ENCODE assay signal across 8 mouse cellular contexts in genomic region chr11:79994271-79994988, GRCm38 (mm10). TPM values are rescaled to one million over a fixed set of nuclear protein-coding genes. Genes with fewer than 3 reads are reported as not detected.
DNase-seq lines count a peak whose midpoint lies in the region; ATAC-seq and TF ChIP-seq lines count a peak whose summit lies in the region.

No protein-coding gene starts in this region.

- H3K4me2 ChIP-seq in heart, embryonic 12.5 days = peak overlapping the region; percentile 64
- peak overlapping the region; percentile 69 for H3K4me2 ChIP-seq in forebrain, postnatal 0 days (ENCODE audit: low read depth)

- ATAC-seq in heart, embryonic 12.5 days (ENCODE audit: insufficient number of reproducible peaks, low FRiP score) = no peak
- ATAC-seq in forebrain, postnatal 0 days = no peak

- peak overlapping the region; percentile 91 for H3K9ac ChIP-seq in heart, embryonic 12.5 days
- H3K9ac ChIP-seq in ES-E14 (ENCODE audit: insufficient read depth, low read depth, low read length, poor library complexity, severe bottlenecking) = peak overlapping the region; percentile 52; the same call in 1 of the 2 replicates
- H3K9ac ChIP-seq in forebrain, postnatal 0 days = peak overlapping the region; percentile 67; the same call in 1 of the 2 replicates

- in situ Hi-C loops in ES-E14 (cut with MboI; ENCODE audit: low sequenced_read_pairs in 2 of 2, unreplicated experiment in 2 of 2) = no loop called here

- peaks cover 58% of the 10 kb centered on the region for H3K79me2 ChIP-seq in macrophage (ENCODE audit: inconsistent target)

- DNase-seq in heart, adult 9 months (ENCODE audit: low spot score in 2 of 2) = no peak
- no peak for DNase-seq in ES-E14 (ENCODE audit: low read depth, low spot score)
- no peak for DNase-seq in forebrain, postnatal 0 days
- DNase-seq in MN1 (ENCODE audit: low spot score) = no peak
- DNase-seq in ovary, postnatal 14 days (ENCODE audit: low spot score) = no peak
- no peak for DNase-seq in frontal cortex, postnatal 36 days (ENCODE audit: low spot score in 2 of 2)

- no peak overlapping the region for H3K27ac ChIP-seq in heart, embryonic 12.5 days (ENCODE audit: poor library complexity, severe bottlenecking)
- no peak overlapping the region for H3K27ac ChIP-seq in ES-E14 (ENCODE audit: insufficient read depth, low read depth, low read length, poor library complexity, severe bottlenecking)
- no peak overlapping the region for H3K27ac ChIP-seq in forebrain, postnatal 0 days (ENCODE audit: low read depth, low read length)
- 0 out of 2 replicates have a peak overlapping the region, but pooled peaks have one; percentile 53 for H3K27ac ChIP-seq in macrophage

- H3K27me3 ChIP-seq in heart, embryonic 12.5 days (replicated peaks) = no peaks in the 10 kb centered on the region
- no peaks in the 10 kb centered on the region for H3K27me3 ChIP-seq in forebrain, postnatal 0 days (ENCODE audit: insufficient read depth, low read length)

- no peaks in the 10 kb centered on the region for H3K9me3 ChIP-seq in heart, embryonic 12.5 days (replicated peaks)
- no peaks in the 10 kb centered on the region for H3K9me3 ChIP-seq in ES-E14 (ENCODE audit: control insufficient read depth, insufficient read depth, low read depth, low read length)
- H3K9me3 ChIP-seq in forebrain, postnatal 0 days (ENCODE audit: low read length) = no peaks in the 10 kb centered on the region

- H3K4me1 ChIP-seq in heart, embryonic 12.5 days (replicated peaks) = 0 out of 2 replicates have a peak, but pooled peaks cover 2% of the 10 kb centered on the region
- peaks cover 2 to 11% of the 10 kb centered on the region in 2 experiments; a peak in 2 of 4 replicates for H3K4me1 ChIP-seq in ES-E14 (ENCODE audit: control insufficient read depth in 2 of 2, insufficient read depth in 2 of 2, low read length in 2 of 2, poor library complexity in 1 of 2)
- H3K4me1 ChIP-seq in forebrain, postnatal 0 days (ENCODE audit: insufficient read depth) = no peaks in the 10 kb centered on the region

- H3K36me3 ChIP-seq in heart, embryonic 12.5 days = peaks cover 10% of the 10 kb centered on the region
- H3K36me3 ChIP-seq in ES-E14 (ENCODE audit: control insufficient read depth, insufficient read depth, low read length, poor library complexity, severe bottlenecking) (peaks cover 4% of the 10 kb centered on the region; the same call in 1 of the 2 replicates), macrophage (ENCODE audit: inconsistent target) (no peaks in the 10 kb centered on the region)
- peaks cover 2% of the 10 kb centered on the region; the same call in 1 of the 2 replicates for H3K36me3 ChIP-seq in forebrain, postnatal 0 days (ENCODE audit: insufficient read depth)

- WGBS in heart, embryonic 12.5 days = 4% methylated on average over 7 of the region's 7 CpGs
- WGBS in forebrain, postnatal 0 days = 2% methylated on average over 7 of the region's 7 CpGs
- 2% methylated on average over 7 of the region's 7 CpGs for WGBS in macrophage (ENCODE audit: missing documents)

- H3K4me3 ChIP-seq in heart, embryonic 12.5 days = peak overlapping the region; percentile 83
- H3K4me3 ChIP-seq in ES-E14 (ENCODE audit: insufficient read depth in 1 of 2, low read depth in 1 of 2, low read length in 2 of 2, poor library complexity in 1 of 2, severe bottlenecking in 1 of 2) (peak overlapping the region; percentile 77 to 98), macrophage (ENCODE audit: inconsistent target) (peak overlapping the region; percentile 86)
- peak overlapping the region; percentile 91 for H3K4me3 ChIP-seq in forebrain, postnatal 0 days (ENCODE audit: low read depth, low read length)

- TF ChIP-seq CTCF in forebrain, postnatal 0 days (IDR thresholded peaks at IDR 0.05; ENCODE audit: low read depth) = no peak

TF ChIP-seq in ES-E14, 5 proteins besides CTCF, POLR2A, EP300 and RAD21:
- TF ChIP-seq MAFK (IDR thresholded peaks at IDR 0.05; ENCODE audit: insufficient read depth, low read depth, low read length) (no peak), ZNF384 (IDR thresholded peaks at IDR 0.05; ENCODE audit: low read depth, low read length) (no peak), CHD2 (IDR thresholded peaks at IDR 0.05; ENCODE audit: low read depth, low read length) (no peak), HCFC1 (IDR thresholded peaks at IDR 0.05; ENCODE audit: borderline replicate concordance, insufficient read depth, low read length) (no peak), ZC3H11A (IDR thresholded peaks at IDR 0.05; ENCODE audit: borderline replicate concordance, low read depth, low read length) (no peak)

RNA-seq across cellular contexts. Expression of gene Suz12, which starts 1.5 kb away (rescaled TPM):
- polyA plus RNA-seq in heart, embryonic 12.5 days (2016; fragmentation: Nextera tagmentation; extraction: Ambion mirVana) = 22.7 and 25.4 TPM in 2 replicates
- total RNA-seq in ES-E14 (2012; rRNA removed) = 56.0 and 93.2 TPM in 2 replicates
- 25.8 and 34.8 TPM in 2 replicates for total RNA-seq in forebrain, postnatal 0 days (2014; rRNA removed)
- polyA plus RNA-seq in forebrain, postnatal 0 days (2015; fragmentation: Nextera tagmentation; extraction: Ambion mirVana) = 7.3 and 8.1 TPM in 2 replicates
- total RNA-seq in macrophage (2018; cell fraction: chromatin; rRNA removed) = 100 to 1,000 TPM in 1 of 26 experiments, 10 to 100 TPM in 25; 31.9 to 112 (median 70.3) TPM
- total RNA-seq in macrophage (2018; cell fraction: cytosol; rRNA removed) = 10 to 100 TPM; 26.0 to 35.5 (median 31.7) TPM
- 10 to 100 TPM; 25.6 to 94.2 (median 49.6) TPM for total RNA-seq in macrophage (2018; cell fraction: nucleus; rRNA removed)
- 19.6 to 30.9 TPM (median 24.4 TPM) in 3 replicates for polyA plus RNA-seq in macrophage (2018)

RNA-seq across cellular contexts. Expression of gene Utp6, which starts 32.2 kb away (rescaled TPM):
- 39.1 and 40.2 TPM in 2 replicates for polyA plus RNA-seq in heart, embryonic 12.5 days (2016; fragmentation: Nextera tagmentation; extraction: Ambion mirVana)
- 54.3 and 79.7 TPM in 2 replicates for total RNA-seq in ES-E14 (2012; rRNA removed)
- total RNA-seq in forebrain, postnatal 0 days (2014; rRNA removed) = 30.7 and 37.5 TPM in 2 replicates
- 18.5 and 29.4 TPM in 2 replicates for polyA plus RNA-seq in forebrain, postnatal 0 days (2015; fragmentation: Nextera tagmentation; extraction: Ambion mirVana)
- total RNA-seq in macrophage (2018; cell fraction: chromatin; rRNA removed) = 10 to 100 TPM; 13.8 to 47.9 (median 30.7) TPM
- total RNA-seq in macrophage (2018; cell fraction: cytosol; rRNA removed) = 10 to 100 TPM; 25.4 to 53.0 (median 38.6) TPM
- total RNA-seq in macrophage (2018; cell fraction: nucleus; rRNA removed) = 10 to 100 TPM; 14.4 to 46.8 (median 28.4) TPM
- 27.8 to 53.2 TPM (median 43.3 TPM) in 3 replicates for polyA plus RNA-seq in macrophage (2018)
